Mouse (Mus musculus) spleen, adult 12 weeks (tissue): ENCODE data around the gene Nup62.
"Not testable (repeated sequence)": the region's sequence is repeated elsewhere in the genome, so short reads cannot be mapped to it uniquely, and the experiment has no call there.

Source experiments
- DNase-seq: peaks from one replicate; pipeline ENCODE4 v3.0.0; 2022; ENCODE audit warnings: low spot score

Gene Nup62

GRCm38 (mm10) chr7:44864595-44865542, 49.0 kb downstream of the Nup62 start:
- no peak for DNase-seq

GRCm38 (mm10) chr7:44866276-44867009, 50.6 kb downstream of the Nup62 start:
- DNase-seq, result no peak

GRCm38 (mm10) chr7:44867010-44867702, 51.3 kb downstream of the Nup62 start:
- DNase-seq, result no peak

- DNase-seq, result no peak
These were observed 51.9 kb downstream of the Nup62 start for GRCm38 (mm10) chr7:44867802-44868201.

GRCm38 (mm10) chr7:44868465-44868864, 52.6 kb downstream of the Nup62 start:
- DNase-seq, result no peak

- no peak for DNase-seq
These were observed 53.2 kb downstream of the Nup62 start for GRCm38 (mm10) chr7:44868919-44869696.

GRCm38 (mm10) chr7:44869697-44870528, 54.0 kb downstream of the Nup62 start, which contains the start of gene Ptov1:
Ptov1 (minus strand) TSS chr7:44869788.
- DNase-seq, result peak; percentile 51

- DNase-seq, result no peak
These were observed 54.7 kb downstream of the Nup62 start for GRCm38 (mm10) chr7:44870614-44871013.

- DNase-seq, result no peak
These were observed 55.3 kb downstream of the Nup62 start for GRCm38 (mm10) chr7:44871181-44871580.

- not testable (repeated sequence) for DNase-seq
These were observed 55.9 kb downstream of the Nup62 start for GRCm38 (mm10) chr7:44871774-44872173.

- no peak for DNase-seq
These were observed 61.9 kb downstream of the Nup62 start for GRCm38 (mm10) chr7:44877833-44878232.
